Mouse (Mus musculus) spleen, adult 2 months (tissue): Measurements from ENCODE around the gene Klhl7. TPM values are rescaled to one million over a fixed set of nuclear protein-coding genes. Genes with fewer than 3 reads are reported as not detected.
A peak's percentile ranks its signal among the peaks of the same experiment; 100 is the strongest.

Source experiments
- DNase-seq, 2 experiments: peaks; one replicate each; pipeline versions ENCODE4 v3.0.0 to v3.0.0-alpha.2; 2012 to 2021; ENCODE audit warnings: low spot score in 2 of 2, low read depth in 1 of 2
- H3K27ac ChIP-seq: fragments of 200-500 bp; 2 replicates; pipeline ENCODE4 v1.5.1; 2012; ENCODE audit warnings: low read length, inconsistent platforms; ENCODE audit not compliant: insufficient read depth
- H3K27me3 ChIP-seq: fragments of 200-500 bp; 2 replicates; pipeline ENCODE4 v1.6.1; 2012; ENCODE audit warnings: mild to moderate bottlenecking, moderate library complexity, low read length, inconsistent platforms; ENCODE audit not compliant: control insufficient read depth, insufficient read depth
- H3K36me3 ChIP-seq: fragments of 200-500 bp; 2 replicates; pipeline ENCODE4 v1.6.1; 2012; ENCODE audit warnings: mild to moderate bottlenecking, low read length, inconsistent platforms; ENCODE audit not compliant: control insufficient read depth, insufficient read depth
- H3K4me1 ChIP-seq: fragments of 200-500 bp; 2 replicates; pipeline ENCODE4 v1.6.1; 2011; ENCODE audit warnings: inconsistent platforms; ENCODE audit not compliant: control insufficient read depth, insufficient read depth, insufficient read length
- H3K4me3 ChIP-seq: fragments of 200-500 bp; 2 replicates; pipeline ENCODE4 v1.5.1; 2011; ENCODE audit warnings: mild to moderate bottlenecking, inconsistent platforms; ENCODE audit not compliant: insufficient read depth, insufficient read length; ENCODE audit errors: extremely low read depth
- CTCF ChIP-seq: fragments of 200-500 bp; IDR thresholded peaks from 2 replicates; pipeline ENCODE4 v1.5.1; 2011; ENCODE audit warnings: mild to moderate bottlenecking, inconsistent platforms; ENCODE audit not compliant: insufficient read depth, insufficient read length, insufficient replicate concordance; ENCODE audit errors: extremely low read depth
- POLR2A ChIP-seq: fragments of 200-500 bp; IDR thresholded peaks from 2 replicates; pipeline ENCODE4 v1.6.1; 2011; ENCODE audit warnings: low read depth, low read length, inconsistent platforms
- WGBS: fragments of 180-500 bp; shearing (Covaris S2); methylation state at CpG from one replicate; pipeline ENCODE4 v1.1.7; 2018; 5-methylcytosine and 5-hydroxymethylcytosine counted together
- polyA plus RNA-seq: library from polyadenylated mRNA; depleted of rRNA; stranded (reverse); fragments of >200 nt; gene quantifications from 2 replicates; pipeline ENCODE4 v1.2.3, GENCODE M21; 2012; rRNA removed

The Klhl7 gene
- 0.95 and 1.1 TPM in 2 replicates for polyA plus RNA-seq

- Histone ChIP-seq H3K27me3 (no peaks in the 10 kb centered on the region), H3K36me3 (no peaks in the 10 kb centered on the region), H3K4me3 (peak within 1 kb of the TSS; percentile 98), H3K27ac (peak within 1 kb of the TSS; percentile 66), H3K4me1 (no peaks in the 10 kb centered on the region)
- WGBS: 3% methylated on average over 46 of the region's 47 CpGs
- peak; percentile 70 to 71 for DNase-seq
- TF ChIP-seq CTCF (0 out of 2 replicates have a peak, but pooled peaks have one; percentile 3), POLR2A (peak; percentile 23; the same call in 1 of the 2 replicates)
Measured at GRCm38 (mm10) chr5:24100106-24100809, at the start of gene Klhl7. TSS of gene Klhl7 (plus strand) at chr5:24100605.

GRCm38 (mm10) chr5:24051755-24052675 is 48.4 kb upstream of the Klhl7 start:
- Histone ChIP-seq H3K27me3 (no peaks in the 10 kb centered on the region), H3K4me3 (no peak overlapping the region), H3K27ac (no peak overlapping the region; the same call in 1 of the 2 replicates), H3K36me3 (no peaks in the 10 kb centered on the region), H3K4me1 (no peaks in the 10 kb centered on the region)
- DNase-seq: no peak
- 73% methylated on average over 16 of the region's 16 CpGs for WGBS
- TF ChIP-seq CTCF (no peak), POLR2A (no peak)

- no peak for DNase-seq
- TF ChIP-seq POLR2A (no peak), CTCF (no peak)
Measured at GRCm38 (mm10) chr5:24053245-24054190, 46.9 kb upstream of the Klhl7 start.

GRCm38 (mm10) chr5:24054382-24054781 is 46.0 kb upstream of the Klhl7 start:
- no peaks in the 10 kb centered on the region for H3K4me1 ChIP-seq
- H3K27me3 ChIP-seq: no peaks in the 10 kb centered on the region
- WGBS: 92% methylated on average over 3 of the region's 3 CpGs
- no peak overlapping the region for H3K4me3 ChIP-seq
- TF ChIP-seq CTCF (no peak), POLR2A (no peak)
- DNase-seq: no peak
- no peaks in the 10 kb centered on the region for H3K36me3 ChIP-seq
- H3K27ac ChIP-seq: no peak overlapping the region

More at GRCm38 (mm10) chr5:24053245-24054190, 46.9 kb upstream of the Klhl7 start:
- no peak overlapping the region for H3K4me3 ChIP-seq
- H3K36me3 ChIP-seq: no peaks in the 10 kb centered on the region
- H3K4me1 ChIP-seq: no peaks in the 10 kb centered on the region
- no peaks in the 10 kb centered on the region for H3K27me3 ChIP-seq
- WGBS: 46% methylated on average over 9 of the region's 9 CpGs
- H3K27ac ChIP-seq: no peak overlapping the region

GRCm38 (mm10) chr5:24056865-24057264 is 43.5 kb upstream of the Klhl7 start:
- H3K4me3 ChIP-seq: no peak overlapping the region
- WGBS: 88% methylated on average over 2 of the region's 2 CpGs
- H3K27me3 ChIP-seq: no peaks in the 10 kb centered on the region
- H3K4me1 ChIP-seq: no peaks in the 10 kb centered on the region
- DNase-seq: no peak
- no peak overlapping the region for H3K27ac ChIP-seq
- TF ChIP-seq POLR2A (no peak), CTCF (no peak)
- no peaks in the 10 kb centered on the region for H3K36me3 ChIP-seq

GRCm38 (mm10) chr5:24057592-24057991 is 42.8 kb upstream of the Klhl7 start:
- Histone ChIP-seq H3K27ac (no peak overlapping the region), H3K4me3 (no peak overlapping the region), H3K36me3 (no peaks in the 10 kb centered on the region), H3K4me1 (no peaks in the 10 kb centered on the region), H3K27me3 (no peaks in the 10 kb centered on the region)
- no peak for DNase-seq
- WGBS: 80% methylated on average over 3 of the region's 3 CpGs
- TF ChIP-seq CTCF (no peak), POLR2A (no peak)
